Mouse (Mus musculus) lung, postnatal 10 days (tissue): ENCODE data around the gene Zbtb38.

Source experiments
- DNase-seq: peaks from one replicate; pipeline ENCODE4 v3.0.0; 2021

Gene Zbtb38

DNA sequence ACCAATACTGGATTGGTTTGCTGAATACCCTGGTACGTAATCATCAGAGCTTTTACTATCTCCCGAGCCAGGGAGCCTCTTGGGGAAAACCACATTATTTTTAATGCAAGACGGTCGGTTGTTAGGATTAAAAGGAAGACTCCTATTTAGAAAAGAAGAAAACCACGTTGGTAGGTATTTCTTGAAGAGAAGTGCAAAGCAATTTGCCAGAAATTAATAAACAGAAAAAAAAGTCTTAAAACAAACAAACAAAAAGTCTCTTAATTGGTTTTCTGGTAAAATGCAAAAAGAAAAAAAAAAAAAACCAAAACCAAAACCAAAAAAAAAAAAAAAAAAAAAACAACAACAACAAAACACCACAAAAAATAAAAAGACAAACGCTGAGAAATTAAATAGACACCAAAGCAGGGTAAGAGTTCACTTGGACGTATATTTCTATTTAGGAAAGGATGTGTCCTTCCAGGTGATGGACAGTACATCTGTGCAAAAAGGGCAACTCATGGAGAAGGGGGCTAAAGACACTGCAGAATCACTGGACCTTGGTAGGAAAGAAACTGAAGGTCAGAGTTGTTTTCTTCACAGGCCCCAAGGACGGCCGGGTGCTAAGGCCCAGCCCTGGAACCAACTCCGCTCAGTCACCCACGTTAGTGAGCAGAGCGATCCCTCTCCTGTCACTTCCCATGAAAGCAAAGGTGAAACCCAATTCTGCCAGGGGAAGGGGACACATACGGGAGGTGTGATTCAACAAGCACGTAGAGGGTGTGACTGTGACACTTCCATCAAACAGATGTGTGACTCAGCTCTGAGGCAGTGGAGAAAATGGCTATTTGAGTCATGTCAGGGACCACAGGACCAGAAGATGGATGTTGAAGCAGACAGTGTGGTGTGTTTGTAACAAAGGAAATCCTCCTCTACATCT, 38.9 kb downstream of the Zbtb38 start:
- DNase-seq, result no peak

DNA sequence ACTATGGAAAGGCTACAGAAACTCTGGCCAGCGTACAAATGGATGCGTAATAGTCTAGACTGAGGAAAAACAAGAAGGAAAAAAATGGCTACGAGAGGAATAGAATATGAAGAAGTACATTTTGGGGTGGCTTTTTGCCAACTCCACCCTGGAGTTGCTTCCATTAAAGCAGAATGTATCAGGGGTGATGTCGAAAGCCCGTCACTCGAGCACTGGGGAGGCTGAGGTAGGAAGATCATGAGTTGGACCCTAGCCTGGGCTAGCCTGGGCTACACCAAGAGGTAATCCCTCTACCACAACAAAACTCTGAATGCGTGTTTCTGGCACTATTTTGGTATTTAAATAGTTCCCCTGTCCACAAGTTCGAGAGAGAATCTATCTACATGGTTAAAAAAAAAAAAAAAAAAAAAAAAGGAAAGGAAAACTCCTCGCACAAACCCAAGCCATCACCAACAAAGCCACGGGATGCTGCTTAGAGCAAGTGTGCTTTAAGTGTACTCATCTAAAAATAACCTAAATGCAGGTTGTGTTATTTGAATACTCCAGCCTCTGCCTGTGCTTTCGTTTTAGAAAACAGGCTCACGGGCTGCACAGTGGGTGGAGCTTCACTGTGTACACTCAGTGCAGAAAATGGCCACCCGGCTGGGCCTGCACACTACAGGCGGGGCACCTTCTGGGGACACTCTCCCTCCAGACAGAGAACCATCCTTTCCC, 39.7 kb downstream of the Zbtb38 start:
- peak; percentile 75 for DNase-seq

DNA sequence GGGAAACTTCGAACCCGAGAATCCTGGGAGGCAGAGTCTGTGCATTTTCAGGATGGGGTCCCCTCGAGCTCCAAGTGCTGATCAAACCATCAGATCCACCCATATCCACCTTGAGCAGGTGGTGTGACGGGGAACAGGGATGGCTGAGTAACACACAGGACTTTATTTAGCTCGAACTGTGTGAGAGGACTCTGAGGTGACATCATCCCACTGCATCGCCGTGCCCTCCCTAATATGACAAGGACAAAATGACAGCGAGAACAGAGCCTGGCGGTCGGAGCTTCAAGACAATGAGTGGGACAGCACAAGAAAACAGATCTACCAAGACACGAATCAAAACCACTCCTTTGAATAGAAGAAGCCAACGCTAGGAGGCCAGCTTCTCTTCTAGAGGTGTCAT, 40.6 kb downstream of the Zbtb38 start:
- DNase-seq, result no peak

DNA sequence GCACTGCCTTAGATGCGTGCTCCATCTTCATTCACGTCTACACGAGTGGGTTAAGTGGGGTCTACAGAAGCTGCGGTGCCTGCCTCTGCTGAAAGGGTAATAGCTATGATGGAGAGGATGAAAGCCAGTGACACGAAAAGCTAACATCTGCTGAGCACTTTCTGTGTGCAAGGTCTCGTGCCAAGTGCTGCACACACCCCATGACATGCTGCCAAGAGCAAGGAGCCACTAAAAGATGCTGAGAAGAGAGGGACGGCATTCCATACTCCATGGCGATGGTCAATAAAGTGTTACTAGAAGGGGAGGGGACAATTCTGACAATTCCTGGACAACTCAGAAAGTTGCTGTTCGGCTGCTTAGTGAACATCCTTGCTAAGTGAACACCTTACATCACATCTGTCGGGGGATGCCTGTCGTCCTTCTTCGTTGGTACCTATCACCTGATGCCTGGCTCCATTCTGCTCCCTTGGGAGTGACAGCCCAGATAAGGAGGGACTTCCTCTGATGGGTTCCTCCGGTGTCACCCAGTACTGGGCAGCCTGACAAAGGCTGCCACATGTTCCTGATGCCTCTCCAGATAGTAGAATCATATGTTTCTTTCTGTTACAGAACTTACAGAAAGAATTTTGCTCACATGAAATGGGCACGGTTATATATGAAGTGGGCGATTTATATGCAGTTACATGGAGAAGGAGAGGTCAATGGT, 42.2 kb downstream of the Zbtb38 start:
- no peak for DNase-seq

DNA sequence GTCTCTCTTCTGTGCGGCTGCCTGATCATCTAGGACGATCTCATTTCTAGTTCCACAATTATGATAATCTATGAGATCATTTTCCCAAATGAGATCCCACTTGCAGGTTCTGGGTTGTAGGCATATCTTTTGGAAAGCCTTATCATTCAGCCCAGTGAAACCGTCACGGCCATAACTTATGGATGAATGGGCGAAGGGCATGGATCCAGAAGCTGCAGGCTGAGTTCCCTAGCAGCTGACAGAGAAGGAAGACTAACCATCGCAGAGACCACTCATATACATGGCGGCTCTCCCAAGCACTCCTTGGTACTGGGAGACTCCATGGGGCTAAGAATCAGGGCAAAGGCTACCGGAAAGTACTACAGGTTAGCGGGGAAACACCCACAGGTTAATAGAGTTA, 43.7 kb downstream of the Zbtb38 start:
- no peak for DNase-seq

DNA sequence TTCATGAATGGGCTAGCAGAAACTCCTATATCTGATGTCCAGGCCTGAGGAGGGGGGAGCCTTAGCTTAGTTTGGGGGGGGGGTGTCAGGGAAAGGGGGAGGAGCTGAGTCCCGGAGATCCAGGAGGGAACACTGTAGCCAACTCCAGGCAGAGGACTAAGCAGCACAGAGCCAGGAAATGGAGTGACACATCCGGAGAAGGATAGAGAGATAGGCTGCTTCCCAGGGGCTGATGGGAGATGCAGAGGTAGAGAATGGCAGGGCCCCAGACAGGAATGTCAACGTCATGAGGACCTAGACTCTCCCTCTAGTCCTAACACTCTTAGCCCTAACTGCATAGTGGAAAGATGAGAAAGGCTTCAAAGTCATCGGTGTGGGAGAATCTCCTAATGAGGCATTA, 44.7 kb downstream of the Zbtb38 start:
- DNase-seq, result peak; percentile 40

DNA sequence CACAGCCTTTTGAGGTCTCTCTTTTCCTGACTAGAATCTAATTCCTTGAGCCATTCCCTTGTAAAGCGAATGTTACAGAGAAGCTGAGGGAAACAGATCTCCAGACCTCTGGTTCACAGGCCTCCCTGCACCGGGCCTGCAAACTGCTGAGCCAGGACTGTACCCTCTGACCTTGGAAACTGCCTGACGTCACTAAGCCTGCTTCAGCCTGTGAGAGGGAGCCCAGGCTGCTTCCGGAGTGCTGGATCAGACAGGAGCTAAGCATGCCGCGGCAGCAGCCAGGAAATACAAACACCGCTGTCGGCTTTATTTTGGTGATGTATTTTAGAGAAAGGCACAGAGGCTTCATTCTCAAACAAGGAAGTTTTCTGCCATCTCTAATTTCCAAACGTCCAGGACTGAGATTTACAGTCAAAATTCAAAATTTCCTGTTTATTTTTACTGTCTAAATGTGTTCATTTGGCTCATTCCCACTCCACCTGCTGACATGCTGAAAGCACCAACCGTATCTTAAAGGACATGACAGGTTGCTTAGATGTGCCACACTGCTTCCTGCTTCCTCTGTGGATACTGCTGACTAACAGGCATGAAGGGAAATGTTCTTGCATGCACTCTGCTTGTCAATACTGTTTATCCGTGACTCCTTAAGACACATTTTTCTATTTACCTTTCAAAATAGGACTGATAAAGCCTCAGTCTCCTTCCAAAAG, 46.9 kb downstream of the Zbtb38 start:
- peak; percentile 84 for DNase-seq

DNA sequence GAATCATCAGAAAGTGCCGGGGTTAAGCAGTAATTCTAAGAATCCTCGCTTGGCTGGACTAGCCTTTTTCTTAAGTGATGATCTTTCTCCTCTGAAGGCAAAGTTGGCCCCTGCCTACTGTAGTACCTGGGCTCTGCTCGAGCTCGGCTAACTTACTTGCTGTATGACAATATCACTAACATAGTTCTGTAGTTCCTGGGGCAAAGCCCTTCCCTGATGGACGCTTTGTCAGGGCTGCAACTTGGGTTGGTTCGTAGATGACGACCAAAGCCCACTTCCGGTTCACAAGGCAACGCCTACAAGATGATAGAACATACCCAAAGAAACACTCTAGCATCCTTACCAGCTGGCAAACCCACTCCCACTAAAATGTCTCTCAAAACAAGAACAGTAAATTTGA, 47.7 kb downstream of the Zbtb38 start:
- no peak for DNase-seq

DNA sequence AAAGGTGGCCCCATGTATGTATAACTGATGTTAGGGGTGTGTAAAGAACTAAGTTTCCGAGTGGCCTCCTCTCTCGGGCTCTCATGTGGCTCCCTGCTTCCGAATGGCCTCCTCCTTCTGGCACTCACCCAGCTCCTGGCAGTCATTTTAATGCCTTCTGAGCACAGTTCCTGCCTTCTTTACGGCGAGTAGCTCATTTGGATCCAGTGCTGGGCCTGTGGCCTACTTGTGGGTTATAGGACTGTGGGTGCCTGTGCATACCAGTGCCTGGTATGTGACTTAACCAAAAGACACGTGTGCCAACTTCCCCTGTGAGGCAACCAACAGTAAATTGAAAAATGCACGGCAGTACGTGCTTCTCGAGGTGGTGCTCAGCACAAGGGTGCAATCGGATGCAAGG, 50.7 kb downstream of the Zbtb38 start:
- DNase-seq, result peak; percentile 45

DNA sequence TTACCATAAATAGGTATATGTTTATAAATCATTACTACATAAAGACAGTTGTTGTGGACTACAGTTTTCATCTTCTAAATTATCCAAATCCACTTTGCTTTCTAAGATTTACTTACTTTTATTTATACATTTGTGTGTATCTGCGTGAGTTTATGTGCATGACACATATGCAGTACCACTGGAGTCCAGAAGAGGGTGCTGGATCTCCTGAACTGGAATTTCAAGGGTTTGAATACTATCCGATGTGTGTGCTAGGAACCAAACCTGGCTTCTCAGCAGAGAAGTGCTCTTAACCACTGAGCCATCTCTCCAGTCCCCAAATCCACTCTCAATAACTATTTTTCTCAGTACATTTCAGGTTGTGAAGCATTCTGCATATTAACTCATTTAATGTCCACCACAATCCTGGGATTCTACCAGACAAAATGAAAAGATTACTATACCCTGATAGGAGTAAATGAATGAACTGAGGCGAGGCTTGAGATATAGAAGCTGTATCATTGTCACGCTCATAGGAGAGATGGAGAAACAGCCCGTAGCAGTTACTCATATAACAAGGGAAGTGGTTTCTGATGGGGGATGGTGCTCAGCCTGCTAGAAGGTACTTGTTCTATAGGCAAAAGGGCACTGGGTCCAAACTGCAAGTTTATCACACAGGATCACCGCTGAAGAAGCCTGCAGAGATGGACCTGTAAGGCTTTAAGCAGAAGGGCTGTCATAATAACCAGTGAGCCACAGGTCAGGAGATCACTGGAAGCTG, 53.2 kb downstream of the Zbtb38 start:
- DNase-seq, result no peak

DNA sequence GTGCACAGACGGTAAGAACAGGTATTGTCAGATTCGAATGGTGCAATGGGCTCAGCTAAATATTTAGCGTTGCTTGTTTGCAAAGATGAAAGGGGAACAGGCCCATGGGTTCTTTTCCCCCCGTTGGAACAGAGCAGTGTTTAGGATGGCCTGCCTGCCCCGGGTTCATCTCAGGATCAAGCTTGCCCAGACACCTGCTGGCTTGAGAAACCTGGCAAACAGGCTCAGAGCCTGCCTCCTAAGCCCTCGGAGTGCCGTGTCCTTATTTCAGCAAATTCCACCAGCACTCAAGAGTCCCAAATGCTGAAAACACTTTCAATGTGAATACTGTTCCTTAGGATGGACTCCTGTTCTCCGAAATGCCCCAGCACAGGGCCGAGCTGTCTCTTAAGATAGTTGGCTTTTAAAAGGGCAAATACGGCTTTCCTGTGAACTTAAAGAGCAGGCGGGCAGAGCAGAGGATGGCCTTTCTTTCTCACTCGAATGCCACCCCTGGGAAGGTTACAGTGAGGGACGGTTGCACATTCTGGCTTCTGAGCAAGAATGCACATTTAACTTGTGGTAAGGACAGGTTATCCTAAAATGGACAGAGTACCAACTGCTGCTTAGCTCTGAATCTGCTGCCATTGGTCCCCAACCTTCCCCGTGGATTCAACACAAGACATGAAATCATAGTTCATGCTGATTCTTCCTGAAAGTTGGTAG, 55.7 kb downstream of the Zbtb38 start:
- DNase-seq, result no peak

DNA sequence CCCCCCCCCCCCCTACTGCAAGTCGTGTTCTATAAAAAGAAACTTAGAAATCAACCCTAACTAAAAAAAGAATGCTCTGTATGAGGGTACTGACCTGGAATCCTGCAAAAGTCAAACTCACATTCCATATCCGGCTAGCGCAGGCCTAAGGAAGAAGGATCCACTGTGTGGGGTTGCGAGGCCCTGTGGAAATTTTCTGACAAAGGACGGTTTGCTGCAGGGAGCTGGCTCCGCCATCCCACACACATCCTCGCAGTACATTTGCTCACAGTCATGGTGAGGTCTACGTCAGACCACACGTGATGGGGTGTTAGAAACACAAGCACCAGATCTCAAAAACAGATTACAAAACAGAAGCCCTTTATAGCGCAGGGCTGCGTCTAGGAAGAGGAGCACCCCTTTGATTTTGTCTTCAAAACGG, 56.5 kb downstream of the Zbtb38 start:
- no peak for DNase-seq

DNA sequence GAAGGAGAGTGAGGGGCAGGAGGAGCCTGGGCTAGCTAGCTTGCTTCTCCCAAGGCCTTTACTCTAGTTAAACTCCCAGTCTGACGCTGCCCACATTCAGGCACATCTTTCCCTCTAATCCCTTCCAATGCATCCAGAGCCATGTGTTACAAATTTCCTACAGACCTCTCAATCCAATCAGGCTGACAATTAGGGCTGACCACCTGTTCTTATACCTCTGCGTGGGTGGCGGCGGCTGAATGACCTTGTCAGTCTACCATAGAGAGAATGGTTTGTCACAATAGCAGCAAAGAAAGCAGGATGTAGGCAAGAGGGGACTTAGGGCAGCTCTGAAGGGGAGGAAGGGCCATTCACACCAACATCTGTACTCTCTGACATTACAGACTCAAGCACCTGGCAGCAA, 62.2 kb downstream of the Zbtb38 start:
- no peak for DNase-seq

DNA sequence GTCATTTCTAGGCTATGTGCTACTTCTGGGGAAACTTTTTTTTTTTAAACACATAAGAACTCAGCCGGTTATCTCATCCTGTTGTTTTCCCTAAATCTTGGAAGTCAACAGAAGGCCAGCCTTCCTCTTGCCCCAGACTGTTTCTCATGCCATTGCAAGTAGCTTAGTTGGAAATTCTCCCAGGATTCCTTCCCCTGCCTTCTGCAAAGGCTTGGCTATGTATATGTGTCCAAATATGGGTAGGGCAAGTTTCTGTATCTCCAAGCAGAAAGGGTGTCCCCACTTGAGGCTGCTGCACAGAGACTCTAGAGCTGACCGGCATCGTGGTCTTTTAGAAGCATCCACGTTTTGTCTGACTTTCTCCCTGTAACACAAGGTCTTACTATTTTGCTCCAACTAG, 63.6 kb downstream of the Zbtb38 start:
- DNase-seq, result peak; percentile 37

DNA sequence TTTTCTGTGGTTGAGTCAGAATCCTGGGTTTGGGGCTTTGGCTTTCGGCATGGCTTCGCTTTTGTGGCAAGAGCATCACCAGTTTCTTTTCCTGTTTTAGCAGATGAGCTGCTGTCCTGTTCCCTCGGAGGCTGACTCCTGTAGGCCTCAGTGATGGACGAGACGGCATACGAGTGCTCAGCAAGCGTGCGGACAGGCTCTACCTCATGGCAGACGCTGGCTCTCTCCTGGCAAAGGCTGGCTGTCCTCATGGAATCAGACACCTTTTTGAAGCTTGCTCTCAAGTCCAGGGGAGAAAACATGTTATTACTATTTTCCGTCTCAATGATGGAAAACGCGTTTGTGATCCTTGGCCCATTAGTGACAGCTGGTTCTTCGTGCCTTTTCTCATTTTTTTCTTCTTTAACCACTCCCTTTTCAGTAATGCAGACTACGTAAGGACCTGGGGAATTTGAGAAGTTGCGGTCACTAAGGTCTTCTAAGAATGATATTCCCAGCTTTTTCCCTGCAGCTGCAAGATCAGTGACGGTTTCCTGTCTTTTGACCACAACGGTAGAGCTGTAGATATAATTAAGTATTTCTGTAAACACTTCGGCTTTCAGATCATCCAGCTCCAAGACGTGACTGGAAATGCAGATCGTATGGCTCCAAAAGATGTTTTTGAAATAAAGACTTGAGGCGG, 64.3 kb downstream of the Zbtb38 start:
- DNase-seq, result no peak

DNA sequence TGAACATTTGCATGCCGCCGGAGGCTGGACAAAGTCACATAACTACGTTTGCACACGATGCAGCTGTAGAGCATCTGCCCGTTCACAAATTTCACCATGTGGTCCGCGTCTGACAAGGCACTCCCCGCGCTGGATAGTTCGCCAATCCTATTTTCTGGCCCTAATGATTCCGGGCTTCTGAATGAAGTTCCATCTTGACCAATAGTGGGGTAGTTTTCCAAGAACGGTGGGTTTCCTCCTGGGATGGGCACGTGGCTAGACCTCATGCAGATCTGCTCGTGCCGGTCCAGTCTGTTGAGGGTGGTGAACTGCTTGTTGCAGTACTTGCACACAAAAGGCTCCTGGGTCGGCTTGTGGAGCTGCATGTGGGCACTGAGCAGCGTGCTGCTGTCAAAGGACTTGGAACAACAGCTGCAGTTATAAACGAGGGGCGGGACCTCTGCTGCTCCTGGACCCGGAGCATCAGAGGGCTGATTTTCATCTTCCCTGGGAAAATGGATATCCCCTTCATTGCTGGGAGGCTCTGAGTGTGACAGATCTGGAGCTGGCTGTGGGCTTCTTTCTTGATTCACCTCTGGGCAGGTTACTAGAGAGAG, 64.9 kb downstream of the Zbtb38 start:
- DNase-seq, result peak; percentile 31

DNA sequence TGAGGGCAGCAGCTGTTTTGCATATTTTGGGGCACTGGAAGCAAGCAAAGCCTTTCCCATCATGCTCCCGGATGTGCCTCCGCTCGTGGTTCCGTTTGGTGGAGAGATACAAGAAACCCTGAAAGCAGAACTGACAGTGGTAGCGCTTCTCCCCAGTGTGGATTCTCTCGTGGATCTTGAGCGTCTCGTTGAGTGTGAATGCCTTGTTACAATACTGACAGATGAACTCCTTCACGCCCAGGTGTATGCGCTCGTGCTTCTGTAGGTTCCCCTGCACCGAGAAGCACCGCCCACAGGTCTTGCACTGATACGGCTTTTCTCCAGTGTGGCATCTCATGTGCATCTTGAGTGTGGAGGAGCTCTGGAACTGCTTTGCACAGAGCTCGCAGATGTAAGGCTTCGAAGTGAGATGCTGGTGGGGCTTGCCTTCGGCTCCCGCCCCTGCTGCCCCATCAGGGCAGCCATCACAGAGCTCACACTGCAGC, 67.0 kb downstream of the Zbtb38 start:
- no peak for DNase-seq

DNA sequence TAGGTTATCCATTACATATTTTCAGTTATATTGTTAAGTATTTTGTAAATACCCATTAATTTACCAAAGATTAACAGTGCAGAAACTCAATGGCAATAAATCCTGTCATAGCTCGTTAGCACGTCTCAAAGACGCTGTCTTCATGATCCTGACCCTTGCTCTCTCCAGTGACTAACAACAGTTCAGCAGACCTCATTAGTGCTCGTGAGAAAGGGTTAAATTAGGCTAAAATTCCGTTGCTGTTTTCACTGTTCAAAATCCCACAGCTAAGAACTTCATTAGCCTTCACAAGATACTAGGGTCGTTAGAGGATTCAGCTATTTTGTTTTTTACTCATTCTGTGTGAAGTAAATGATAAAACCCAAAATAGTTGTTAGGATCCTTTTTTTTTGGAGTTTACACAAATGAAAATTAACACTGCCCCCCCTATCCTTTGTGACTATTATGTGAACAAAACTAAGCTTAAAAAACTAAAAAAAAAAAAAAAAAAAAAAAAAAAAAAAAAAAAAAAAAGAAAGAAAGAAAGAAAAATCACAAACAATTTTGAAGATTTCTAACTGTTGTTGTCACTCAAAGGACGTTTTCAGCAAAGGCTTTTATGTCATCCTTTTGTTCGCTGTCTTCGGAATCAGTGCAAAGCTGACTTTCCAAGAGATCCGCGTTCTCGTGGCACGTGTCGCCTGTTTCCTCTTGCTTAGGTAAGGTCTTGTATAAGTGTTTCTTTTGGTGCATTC, 67.6 kb downstream of the Zbtb38 start:
- no peak for DNase-seq

DNA sequence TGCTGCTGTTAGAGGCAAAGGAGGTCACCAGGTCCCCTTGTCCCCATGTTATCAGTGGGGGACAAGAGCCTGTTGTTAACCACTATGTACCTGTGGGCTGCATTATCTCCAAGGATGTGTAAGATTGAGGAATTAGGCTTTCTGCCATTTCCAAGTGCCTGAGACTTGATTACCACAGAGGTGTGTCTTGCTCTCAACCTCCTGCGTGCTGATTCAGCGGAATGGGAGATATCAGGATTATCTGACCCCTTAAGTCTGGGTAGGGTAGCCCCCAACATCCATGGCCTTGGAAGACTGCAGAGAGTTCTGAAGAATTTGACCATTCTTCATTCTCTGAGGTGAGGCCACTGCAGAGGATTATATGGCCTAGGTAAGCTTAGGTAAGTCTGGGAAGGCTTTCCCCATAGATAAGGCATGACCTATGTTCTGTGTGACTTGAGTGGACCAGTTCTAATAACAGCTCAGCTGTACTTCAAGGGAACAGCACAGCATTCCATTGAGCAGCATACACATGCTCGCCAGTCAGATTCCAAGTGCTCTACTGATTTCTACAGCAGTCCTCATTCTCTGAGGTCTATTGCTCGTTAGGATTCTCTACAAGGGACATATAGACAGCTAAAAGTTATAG, 68.4 kb downstream of the Zbtb38 start:
- DNase-seq, result no peak
